Mouse (Mus musculus) limb, embryonic 11.5 days (tissue): ENCODE measurements around the gene Syngr4. TPM values are rescaled to one million over a fixed set of nuclear protein-coding genes. Genes with fewer than 3 reads are reported as not detected.

ENCODE experiments used
- ATAC-seq: fragments of 200-750 bp; cut with Nextera tagmentation; 2 replicates; pipeline ENCODE4 v1.8.0; 2017; ENCODE audit warnings: low read depth; ENCODE audit not compliant: insufficient number of reproducible peaks, low FRiP score, low TSS enrichment
- DNase-seq: peaks from one replicate; pipeline ENCODE4 v3.0.0-alpha.2; 2015; ENCODE audit warnings: low spot score
- H3K27ac ChIP-seq: fragments of 300-500 bp; sonication (generic); replicated peaks from 2 replicates; pipeline ENCODE4 v1.5.1; 2014; ENCODE audit warnings: low read depth, mild to moderate bottlenecking, low read length
- H3K27me3 ChIP-seq: fragments of 300-500 bp; sonication (generic); 2 replicates; pipeline ENCODE4 v1.6.1; 2014; ENCODE audit warnings: mild to moderate bottlenecking, low read length, mixed read lengths; ENCODE audit not compliant: control insufficient read depth, insufficient read depth
- H3K36me3 ChIP-seq: fragments of 300-500 bp; sonication (generic); 2 replicates; pipeline ENCODE4 v1.6.1; 2014; ENCODE audit warnings: mild to moderate bottlenecking, low read length, moderate library complexity, mixed read lengths; ENCODE audit not compliant: control insufficient read depth, insufficient read depth
- H3K4me1 ChIP-seq: fragments of 300-500 bp; sonication (generic); 2 replicates; pipeline ENCODE4 v1.6.1; 2014; ENCODE audit warnings: low read length, mixed read lengths; ENCODE audit not compliant: control insufficient read depth, insufficient read depth
- H3K4me2 ChIP-seq: fragments of 300-500 bp; sonication (generic); 2 replicates; pipeline ENCODE4 v1.6.1; 2014; ENCODE audit warnings: low read depth, mild to moderate bottlenecking, moderate library complexity; ENCODE audit not compliant: severe bottlenecking
- H3K4me3 ChIP-seq: fragments of 300-500 bp; sonication (generic); 2 replicates; pipeline ENCODE4 v1.5.1; 2014; ENCODE audit warnings: low read depth, low read length
- H3K9ac ChIP-seq: fragments of 300-500 bp; sonication (generic); 2 replicates; pipeline ENCODE4 v1.6.1; 2014; ENCODE audit warnings: mild to moderate bottlenecking, low read length
- H3K9me3 ChIP-seq: fragments of 300-500 bp; sonication (generic); 2 replicates; pipeline ENCODE4 v1.6.1; 2016; ENCODE audit warnings: low read length; ENCODE audit not compliant: control insufficient read depth
- WGBS: fragments of 180-500 bp; shearing (Covaris S2); extraction: QIAGEN DNeasy Blood & Tissue Kit; methylation state at CpG from one replicate; pipeline ENCODE4 v1.1.7; 2014; 5-methylcytosine and 5-hydroxymethylcytosine counted together
- polyA plus RNA-seq: library from polyadenylated mRNA; unstranded; fragments of >200 nt; fragmentation: Nextera tagmentation; extraction: Ambion mirVana; gene quantifications from 2 replicates; pipeline ENCODE4 v1.2.1, GENCODE M21; 2014

Syngr4 gene
- polyA plus RNA-seq, 1 experiment from 2014 or later = 1.8 TPM

DNA sequence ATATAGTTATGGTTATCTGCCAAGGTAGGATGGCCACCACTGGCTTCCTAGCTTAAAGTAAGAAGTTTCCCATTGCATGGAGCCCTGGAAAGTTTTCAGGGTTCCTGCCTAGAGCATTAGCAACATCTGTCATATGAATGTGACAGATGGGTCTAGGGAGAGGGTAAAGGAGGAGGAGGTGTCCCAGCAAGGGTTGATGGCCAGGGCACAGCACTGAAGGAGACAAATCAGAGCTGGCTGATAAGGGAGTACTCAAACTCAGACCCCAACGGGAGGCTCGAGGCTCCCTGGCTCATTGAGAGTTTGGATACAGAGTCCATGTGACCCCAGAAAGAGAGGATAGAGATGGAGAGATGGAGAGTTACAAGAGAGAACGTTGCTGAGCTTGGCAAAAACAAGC lies 45.9 kb downstream of the Syngr4 start:
- WGBS = 79% methylated on average over 3 of the region's 3 CpGs
- no peak overlapping the region for H3K27ac ChIP-seq

DNA sequence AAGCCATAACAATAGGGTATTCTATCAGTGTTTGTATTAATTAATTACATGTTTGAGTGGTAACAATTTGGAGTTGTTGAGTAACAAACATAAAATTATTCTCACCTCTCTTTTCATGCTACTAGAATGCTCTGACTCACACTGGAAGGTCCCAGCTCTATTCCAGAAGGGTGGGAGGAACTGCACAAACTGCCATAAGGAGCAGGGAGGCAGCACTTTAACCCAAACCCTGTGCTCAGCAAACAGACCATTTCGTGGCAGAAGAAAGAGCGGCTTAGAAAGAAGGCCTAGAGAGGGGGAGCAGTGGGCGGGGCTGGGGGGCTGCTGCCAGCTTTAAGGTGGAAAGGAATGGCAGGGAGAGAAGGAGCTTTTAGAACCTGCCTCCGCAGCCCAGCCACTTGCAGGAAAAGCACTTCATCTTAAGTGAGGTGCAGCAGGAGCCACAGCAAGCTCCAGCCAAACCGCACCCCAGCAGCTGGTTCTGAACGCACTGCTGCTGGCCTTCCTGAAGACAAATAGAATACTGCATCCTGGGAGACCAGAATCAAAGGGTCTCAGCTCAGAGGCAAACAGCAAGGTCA lies 48.0 kb downstream of the Syngr4 start:
- no peaks in the 10 kb centered on the region for H3K9me3 ChIP-seq
- H3K27me3 ChIP-seq = no peaks in the 10 kb centered on the region
- peak overlapping the region; percentile 43; the same call in 1 of the 2 replicates for H3K9ac ChIP-seq
- H3K4me1 ChIP-seq = no peaks in the 10 kb centered on the region
- no peak overlapping the region for H3K4me2 ChIP-seq
- 18% methylated on average over 6 of the region's 6 CpGs for WGBS
- no peaks in the 10 kb centered on the region for H3K36me3 ChIP-seq
- H3K27ac ChIP-seq = no peak overlapping the region
- DNase-seq = no peak
- no peak for ATAC-seq
- no peak overlapping the region for H3K4me3 ChIP-seq

More for the DNA sequence above, 45.9 kb downstream of the Syngr4 start:
- Histone ChIP-seq H3K9me3 (no peaks in the 10 kb centered on the region), H3K36me3 (no peaks in the 10 kb centered on the region), H3K4me3 (no peak overlapping the region), H3K27me3 (no peaks in the 10 kb centered on the region), H3K4me1 (no peaks in the 10 kb centered on the region), H3K4me2 (no peak overlapping the region), H3K9ac (no peak overlapping the region)
- ATAC-seq (no peak), DNase-seq (no peak)

DNA sequence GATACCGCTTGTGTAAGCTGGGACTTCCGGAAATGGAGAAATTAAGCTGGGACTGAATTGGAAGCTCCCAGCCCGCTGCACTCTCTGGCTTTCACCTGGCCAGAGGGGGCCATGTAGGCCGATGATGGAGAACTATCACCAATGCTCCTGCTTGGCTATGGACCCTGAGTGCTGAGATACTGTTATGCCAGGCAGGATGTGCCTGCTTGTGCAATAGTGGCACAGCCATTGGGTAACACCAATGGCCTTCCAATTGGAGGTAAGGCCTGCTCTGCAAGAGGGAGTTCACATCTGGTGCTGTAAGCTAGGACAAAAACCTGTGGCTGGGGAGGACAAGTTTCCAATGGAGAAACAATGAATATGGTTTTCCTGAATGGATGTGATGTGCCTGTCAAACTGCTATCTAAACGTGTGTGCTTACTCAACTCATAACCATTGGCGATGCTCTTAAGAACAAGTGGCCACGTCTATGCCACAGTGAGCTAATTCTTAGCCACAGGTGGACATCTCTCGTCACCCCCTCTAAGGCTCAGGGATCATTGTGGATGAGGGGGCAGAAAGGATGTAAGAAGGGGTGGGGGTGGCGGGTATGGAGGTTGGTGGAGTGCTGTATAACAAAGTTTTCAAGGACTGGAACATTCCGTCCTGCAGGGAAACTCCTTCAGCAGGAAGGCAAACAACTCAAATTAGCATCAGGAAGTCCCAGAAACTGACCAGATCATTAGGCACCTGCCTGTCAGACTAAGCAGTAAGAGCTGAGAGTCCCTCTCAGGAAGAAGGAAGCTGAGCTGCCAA lies 53.4 kb downstream of the Syngr4 start:
- Histone ChIP-seq H3K36me3 (no peaks in the 10 kb centered on the region), H3K4me3 (no peak overlapping the region), H3K27me3 (no peaks in the 10 kb centered on the region), H3K9me3 (no peaks in the 10 kb centered on the region), H3K9ac (no peak overlapping the region), H3K4me2 (no peak overlapping the region), H3K4me1 (no peaks in the 10 kb centered on the region), H3K27ac (no peak overlapping the region)
- no peak for DNase-seq
- WGBS = 87% methylated on average over 10 of the region's 10 CpGs
- ATAC-seq = no peak

Other genes with a start within 250 kb of the Syngr4 start
- gene Fut2, start 230.3 kb downstream of the Syngr4 start, polyA plus RNA-seq = 0.12 and 0.28 TPM in 2 replicates
- 0.24 and 0.44 TPM in 2 replicates for gene Ntn5, start 212.7 kb downstream of the Syngr4 start, polyA plus RNA-seq
- gene Sec1, start 202.3 kb downstream of the Syngr4 start, polyA plus RNA-seq = 0.11 and 0.37 TPM in 2 replicates
- gene Car11, start 196.9 kb downstream of the Syngr4 start, polyA plus RNA-seq = 5.1 and 5.5 TPM in 2 replicates
- 4.2 and 4.9 TPM in 2 replicates for gene Dbp, start 191.6 kb downstream of the Syngr4 start, polyA plus RNA-seq
- gene Rpl18, start 181.3 kb downstream of the Syngr4 start, polyA plus RNA-seq = 1,181 and 1,244 TPM in 2 replicates
- gene Sphk2, start 178.7 kb downstream of the Syngr4 start, polyA plus RNA-seq = 28.4 and 28.5 TPM in 2 replicates
- gene Fam83e, start 175.5 kb downstream of the Syngr4 start, polyA plus RNA-seq = 0.65 and 0.82 TPM in 2 replicates
- gene Spaca4, start 170.9 kb downstream of the Syngr4 start, polyA plus RNA-seq = not detected in 2 replicates
- gene Lmtk3, start 113.0 kb downstream of the Syngr4 start, polyA plus RNA-seq = 3.6 and 4.6 TPM in 2 replicates
- 0.77 and 3.2 TPM in 2 replicates for gene Sult2b1, start 112.0 kb downstream of the Syngr4 start, polyA plus RNA-seq
- gene Cyth2, start 82.1 kb downstream of the Syngr4 start, polyA plus RNA-seq = 176 TPM in 2 replicates
- gene Kcnj14, start 71.9 kb downstream of the Syngr4 start, polyA plus RNA-seq = 1.4 and 1.5 TPM in 2 replicates
- 90.6 and 94.3 TPM in 2 replicates for gene Grwd1, start 65.8 kb downstream of the Syngr4 start, polyA plus RNA-seq
- gene Kdelr1, start 23.9 kb downstream of the Syngr4 start, polyA plus RNA-seq = 72.7 and 97.1 TPM in 2 replicates
- gene Grin2d, start 18.3 kb downstream of the Syngr4 start, polyA plus RNA-seq = 0.07 TPM in 1 of 2 replicates, not detected in the other
- 3.6 and 4.3 TPM in 2 replicates for gene Tmem143, start 227 bp upstream of the Syngr4 start, polyA plus RNA-seq
- gene Emp3, start 24.7 kb upstream of the Syngr4 start, polyA plus RNA-seq = 30.3 and 35.9 TPM in 2 replicates
- gene Ccdc114, start 27.4 kb upstream of the Syngr4 start, polyA plus RNA-seq = 3.8 and 4.7 TPM in 2 replicates
- 0.15 and 0.21 TPM in 2 replicates for gene Abcc6, start 133.6 kb upstream of the Syngr4 start, polyA plus RNA-seq
- 11.9 and 13.2 TPM in 2 replicates for gene Nomo1, start 137.0 kb upstream of the Syngr4 start, polyA plus RNA-seq
- 0.16 TPM in 1 of 2 replicates, not detected in the other for gene Kcnj11, start 204.1 kb upstream of the Syngr4 start, polyA plus RNA-seq